Mouse (Mus musculus) E14TG2a.4 (cell line): ENCODE measurements at regions not wholly inside any gene's neighbourhood (a gene's known extent, or its start where the extent isn't known, plus 50 kb on each side); places are given as distances from the start of the nearest gene placed in this dataset.

Experiments
- CTCF ChIP-seq: conservative IDR thresholded peaks from 2 replicates; pipeline ENCODE4 v1.5.1; 2014; ENCODE audit warnings: low read length
- NANOG ChIP-seq: IDR thresholded peaks from 2 replicates; pipeline ENCODE4 v1.6.1; 2014; ENCODE audit warnings: borderline replicate concordance, low read length, mixed read lengths
- POU5F1 ChIP-seq: IDR thresholded peaks from 2 replicates; pipeline ENCODE4 v1.6.1; 2014; ENCODE audit warnings: low read length, borderline replicate concordance

- TF ChIP-seq POU5F1 = no peak
- TF ChIP-seq CTCF = no peak
- no peak for TF ChIP-seq NANOG
Measured at GRCm38 (mm10) chr9:8740190-8740589, 159.4 kb upstream of the Pgr start.
